Mouse (Mus musculus) heart, postnatal 0 days (tissue): ENCODE measurements around the gene Plac9b.
"Not testable (repeated sequence)": the region's sequence is repeated elsewhere in the genome, so short reads cannot be mapped to it uniquely, and the experiment has no call there.

Experiments used
- CTCF ChIP-seq: IDR thresholded peaks from 2 replicates; pipeline ENCODE4 v1.5.1; 2016; ENCODE audit warnings: antibody characterized with exemption, control low read depth, low read depth
- EP300 ChIP-seq: IDR thresholded peaks from 2 replicates; pipeline ENCODE4 v1.6.1; 2016; ENCODE audit warnings: antibody characterized with exemption, low read depth

DNA sequence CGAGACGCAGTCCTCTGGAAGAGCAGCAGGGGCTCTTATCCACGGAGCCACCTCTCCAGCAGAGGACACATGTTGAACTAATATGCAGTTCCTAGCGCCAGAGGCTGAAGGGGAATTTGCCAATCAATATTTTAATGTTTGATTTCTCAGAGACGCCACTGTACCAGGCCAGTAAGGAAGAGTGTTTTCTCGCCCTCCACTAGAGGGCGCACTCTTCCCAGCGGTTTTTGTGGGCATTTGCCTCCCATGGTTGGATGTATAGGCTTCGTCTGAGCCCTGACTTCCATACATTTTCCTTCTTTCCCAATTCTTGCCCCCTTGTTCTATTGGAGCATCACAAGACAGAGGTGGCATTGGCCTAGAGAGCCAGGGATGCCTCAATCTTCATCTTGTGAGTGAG, 4.4 kb upstream of the Plac9b start:
- TF ChIP-seq CTCF, EP300: not testable (repeated sequence)
